8 mouse cellular contexts compared by ENCODE assay signal in genomic region chr4:86810604-86811003, GRCm38 (mm10). TPM values are rescaled to one million over a fixed set of nuclear protein-coding genes. Genes with fewer than 3 reads are reported as not detected.
DNase-seq lines count a peak whose midpoint lies in the region; ATAC-seq and TF ChIP-seq lines count a peak whose summit lies in the region.
"Had no signal": no experiment of that assay in that cellular context is flagged by ENCODE, and none has a peak within 500 bp of the region (broad histone marks: within the 10 kb centered on the region; RNA-seq: fewer than 3 reads in every experiment).

No protein-coding gene starts in this region.

- H3K9ac ChIP-seq in kidney, embryonic 16.5 days (replicated peaks; ENCODE audit: low read length) = no peak overlapping the region
- H3K9ac ChIP-seq in stomach, postnatal 0 days (ENCODE audit: low read length) = no peak overlapping the region
- H3K9ac ChIP-seq: neural tube, embryonic 12.5 days had no signal

- H3K36me3 ChIP-seq in kidney, adult 2 months (ENCODE audit: control insufficient read depth, insufficient read depth, low read length) = no peaks in the 10 kb centered on the region
- H3K36me3 ChIP-seq in kidney, embryonic 16.5 days (ENCODE audit: insufficient read depth, low read length) = no peaks in the 10 kb centered on the region
- peaks cover 33% of the 10 kb centered on the region for H3K36me3 ChIP-seq in embryonic facial prominence, embryonic 10.5 days (replicated peaks)
- H3K36me3 ChIP-seq in stomach, postnatal 0 days (ENCODE audit: control insufficient read depth, insufficient read depth, low read length) = peaks cover 7% of the 10 kb centered on the region; the same call in 1 of the 2 replicates

- no peak overlapping the region for H3K4me3 ChIP-seq in kidney, adult 2 months (ENCODE audit: insufficient read depth, low read depth, low read length)
- no peak overlapping the region for H3K4me3 ChIP-seq in kidney, embryonic 16.5 days (ENCODE audit: low read length)
- no peak overlapping the region for H3K4me3 ChIP-seq in embryonic facial prominence, embryonic 10.5 days
- H3K4me3 ChIP-seq in stomach, postnatal 0 days (ENCODE audit: low read depth, low read length) = no peak overlapping the region
- H3K4me3 ChIP-seq: neural tube, embryonic 12.5 days had no signal

- 59% methylated on average over 2 of the region's 2 CpGs for WGBS in kidney, adult 2 months
- WGBS in kidney, embryonic 16.5 days = 57% methylated on average over 2 of the region's 2 CpGs
- 63% methylated on average over 2 of the region's 2 CpGs for WGBS in embryonic facial prominence, embryonic 10.5 days
- 61% methylated on average over 2 of the region's 2 CpGs for WGBS in stomach, postnatal 0 days

- peak; percentile 50 for TF ChIP-seq CTCF in kidney, adult 2 months (conservative IDR thresholded peaks at IDR 0.05; ENCODE audit: insufficient read depth, insufficient read length, low read depth, low read length)
- peak; percentile 66 for TF ChIP-seq CTCF in stomach, postnatal 0 days (IDR thresholded peaks at IDR 0.05; ENCODE audit: low read depth)

- H3K4me2 ChIP-seq in kidney, embryonic 16.5 days (replicated peaks; ENCODE audit: low read depth, low read length) = no peak overlapping the region
- H3K4me2 ChIP-seq in stomach, postnatal 0 days (replicated peaks; ENCODE audit: low read depth) = no peak overlapping the region
- H3K4me2 ChIP-seq: neural tube, embryonic 12.5 days had no signal

- H3K27me3 ChIP-seq in kidney, adult 2 months (replicated peaks; ENCODE audit: control insufficient read depth, insufficient read depth, low read length) = no peaks in the 10 kb centered on the region
- H3K27me3 ChIP-seq in kidney, embryonic 16.5 days (ENCODE audit: insufficient read depth, low read length) = no peaks in the 10 kb centered on the region
- no peaks in the 10 kb centered on the region for H3K27me3 ChIP-seq in embryonic facial prominence, embryonic 10.5 days (replicated peaks; ENCODE audit: low read depth, poor library complexity, severe bottlenecking)
- no peaks in the 10 kb centered on the region for H3K27me3 ChIP-seq in stomach, postnatal 0 days (ENCODE audit: control insufficient read depth, insufficient read depth, low read length)
- H3K27me3 ChIP-seq: neural tube, embryonic 12.5 days had no signal

- H3K9me3 ChIP-seq in kidney, embryonic 16.5 days (ENCODE audit: low read length) = no peaks in the 10 kb centered on the region
- H3K9me3 ChIP-seq in embryonic facial prominence, embryonic 10.5 days = no peaks in the 10 kb centered on the region
- no peaks in the 10 kb centered on the region for H3K9me3 ChIP-seq in stomach, postnatal 0 days (ENCODE audit: control insufficient read depth, low read length)
- H3K9me3 ChIP-seq: neural tube, embryonic 12.5 days had no signal

- no peak overlapping the region for H3K27ac ChIP-seq in kidney, adult 2 months (ENCODE audit: insufficient read depth, low read depth, low read length)
- H3K27ac ChIP-seq in kidney, embryonic 16.5 days (ENCODE audit: low read length) = no peak overlapping the region
- no peak overlapping the region for H3K27ac ChIP-seq in embryonic facial prominence, embryonic 10.5 days (replicated peaks)
- H3K27ac ChIP-seq in stomach, postnatal 0 days (replicated peaks) = no peak overlapping the region
- H3K27ac ChIP-seq: neural tube, embryonic 12.5 days had no signal

- peak; percentile 2 for DNase-seq in kidney, adult 2 months
- DNase-seq in thymus, postnatal 14 days = peak; percentile 8
- DNase-seq in thymus, postnatal 0 days (ENCODE audit: low spot score) = no peak
- peak; percentile 14 for DNase-seq in embryonic facial prominence, embryonic 10.5 days (ENCODE audit: low spot score)
- no peak for DNase-seq in stomach, postnatal 0 days (ENCODE audit: low spot score)
- DNase-seq in layer of hippocampus, adult 9-10 months (ENCODE audit: low spot score) = no peak

- ATAC-seq in kidney, embryonic 16.5 days (ENCODE audit: low FRiP score, low TSS enrichment) = no peak
- no peak for ATAC-seq in stomach, postnatal 0 days (ENCODE audit: low FRiP score, low TSS enrichment)

- no peaks in the 10 kb centered on the region for H3K4me1 ChIP-seq in kidney, adult 2 months (ENCODE audit: control insufficient read depth, insufficient read depth, low read length)
- H3K4me1 ChIP-seq in kidney, embryonic 16.5 days (ENCODE audit: insufficient read depth, low read length) = no peaks in the 10 kb centered on the region
- no peaks in the 10 kb centered on the region for H3K4me1 ChIP-seq in embryonic facial prominence, embryonic 10.5 days
- H3K4me1 ChIP-seq in stomach, postnatal 0 days (replicated peaks; ENCODE audit: control insufficient read depth, insufficient read depth) = no peaks in the 10 kb centered on the region
- H3K4me1 ChIP-seq: neural tube, embryonic 12.5 days had no signal

- no peak for TF ChIP-seq EP300 in stomach, postnatal 0 days (optimal IDR thresholded peaks at IDR 0.05)

- TF ChIP-seq POLR2A in kidney, adult 2 months (IDR thresholded peaks at IDR 0.05; ENCODE audit: low read depth, low read length) = no peak

RNA-seq across cellular contexts. Expression of gene Rps6, which starts 46.6 kb away (rescaled TPM):
- 429 and 521 TPM in 2 replicates for polyA plus RNA-seq in kidney, adult 2 months (2012; rRNA removed)
- 606 and 725 TPM in 2 replicates for polyA plus RNA-seq in kidney, embryonic 16.5 days (2015; fragmentation: Nextera tagmentation; extraction: Ambion mirVana)
- polyA plus RNA-seq in thymus, postnatal 0 days (2015; fragmentation: Nextera tagmentation; extraction: Ambion mirVana) = 922 and 983 TPM in 2 replicates
- polyA plus RNA-seq in embryonic facial prominence, embryonic 10.5 days (2016; fragmentation: Nextera tagmentation; extraction: Ambion mirVana) = 664 and 683 TPM in 2 replicates
- 601 and 619 TPM in 2 replicates for polyA plus RNA-seq in stomach, postnatal 0 days (2015; fragmentation: Nextera tagmentation; extraction: Ambion mirVana)

Comparison
In these comparisons a context has a peak if more than half of its experiments do, and no peak if none do; other contexts are left out.
1. DNase-seq: peak in kidney, adult 2 months (single experiment), thymus, postnatal 14 days (single experiment) and embryonic facial prominence, embryonic 10.5 days (single experiment); none in thymus, postnatal 0 days (single experiment), stomach, postnatal 0 days (single experiment) and layer of hippocampus, adult 9-10 months (single experiment).